Mouse (Mus musculus) erythroblast, embryonic 14.5 days (primary cell): ENCODE measurements around the gene Gon4l. TPM values are rescaled to one million over a fixed set of nuclear protein-coding genes. Genes with fewer than 3 reads are reported as not detected.

Source experiments
- H3K27me3 ChIP-seq: 2 replicates; pipeline ENCODE4 v1.6.1; 2012; ENCODE audit warnings: inconsistent platforms; ENCODE audit not compliant: control insufficient read depth
- H3K36me3 ChIP-seq: 2 replicates; pipeline ENCODE4 v1.6.1; 2012; ENCODE audit warnings: mild to moderate bottlenecking, inconsistent platforms; ENCODE audit not compliant: control insufficient read depth
- H3K4me1 ChIP-seq: 2 replicates; pipeline ENCODE4 v1.6.1; 2012; ENCODE audit warnings: inconsistent platforms; ENCODE audit not compliant: control insufficient read depth
- H3K4me3 ChIP-seq: replicated peaks from 2 replicates; pipeline ENCODE3; 2012; ENCODE audit warnings: moderate library complexity, mild to moderate bottlenecking, inconsistent platforms
- H3K9me3 ChIP-seq: 2 replicates; pipeline ENCODE4 v1.6.1; 2012; ENCODE audit warnings: low read length, inconsistent platforms, mixed read lengths; ENCODE audit not compliant: control insufficient read depth
- GATA1 ChIP-seq: IDR thresholded peaks from 2 replicates; pipeline ENCODE4 v1.6.1; 2012; ENCODE audit warnings: low read length, inconsistent platforms, mixed read lengths
- TAL1 ChIP-seq: IDR thresholded peaks from 3 replicates; pipeline ENCODE4 v1.6.1; 2012; ENCODE audit warnings: low read length, inconsistent platforms, mixed read lengths
- polyA plus RNA-seq: library from polyadenylated mRNA; stranded (reverse); fragments of >175 nt; gene quantifications from 2 replicates; pipeline ENCODE4 v1.2.3, GENCODE M21; 2012

The Gon4l gene
- polyA plus RNA-seq, 1 experiment = 1.1 TPM

GRCm38 (mm10) chr3:88939071-88939470 is 104.0 kb downstream of the Gon4l start:
- Histone ChIP-seq H3K4me3 (no peak overlapping the region), H3K27me3 (no peaks in the 10 kb centered on the region), H3K9me3 (no peaks in the 10 kb centered on the region), H3K36me3 (peaks cover 76% of the 10 kb centered on the region), H3K4me1 (peaks cover 6% of the 10 kb centered on the region)
- TF ChIP-seq GATA1 = no peak
- TF ChIP-seq TAL1 = no peak

- Histone ChIP-seq H3K4me1 (peaks cover 10% of the 10 kb centered on the region), H3K36me3 (peaks cover 70% of the 10 kb centered on the region), H3K9me3 (no peaks in the 10 kb centered on the region), H3K27me3 (no peaks in the 10 kb centered on the region), H3K4me3 (no peak overlapping the region)
- TF ChIP-seq GATA1 = no peak
- no peak for TF ChIP-seq TAL1
Measured at GRCm38 (mm10) chr3:88939749-88940148, 104.7 kb downstream of the Gon4l start.

GRCm38 (mm10) chr3:88942316-88942880 is 107.4 kb downstream of the Gon4l start:
- no peak overlapping the region for H3K4me3 ChIP-seq
- no peaks in the 10 kb centered on the region for H3K9me3 ChIP-seq
- no peak for TF ChIP-seq TAL1
- TF ChIP-seq GATA1 = no peak
- H3K36me3 ChIP-seq = peaks cover 47% of the 10 kb centered on the region
- peaks cover 21% of the 10 kb centered on the region for H3K4me1 ChIP-seq
- H3K27me3 ChIP-seq = no peaks in the 10 kb centered on the region

- Histone ChIP-seq H3K36me3 (peaks cover 32% of the 10 kb centered on the region), H3K4me3 (no peak overlapping the region), H3K4me1 (peaks cover 36% of the 10 kb centered on the region), H3K27me3 (no peaks in the 10 kb centered on the region), H3K9me3 (no peaks in the 10 kb centered on the region)
- TF ChIP-seq TAL1 = no peak
- no peak for TF ChIP-seq GATA1
Measured at GRCm38 (mm10) chr3:88944109-88944508, 109.1 kb downstream of the Gon4l start.

GRCm38 (mm10) chr3:88949786-88950575 is 115.0 kb downstream of the Gon4l start:
- H3K4me1 ChIP-seq = peaks cover 53% of the 10 kb centered on the region

GRCm38 (mm10) chr3:88950576-88951326 is 115.7 kb downstream of the Gon4l start, which contains the start of the genes Ash1l and Dap3:
Gene Ash1l, plus strand, starts transcription at chr3:88950622.
Gene Dap3, minus strand, starts transcription at chr3:88951181.
- TF ChIP-seq TAL1 (no peak), GATA1 (no peak)
- Histone ChIP-seq H3K36me3 (peaks cover 11% of the 10 kb centered on the region), H3K9me3 (no peaks in the 10 kb centered on the region), H3K4me1 (peaks cover 54% of the 10 kb centered on the region), H3K4me3 (peak within 1 kb of the TSS; percentile 99), H3K27me3 (no peaks in the 10 kb centered on the region)

More at GRCm38 (mm10) chr3:88949786-88950575, 115.0 kb downstream of the Gon4l start:
- TF ChIP-seq GATA1 (no peak), TAL1 (no peak)
- Histone ChIP-seq H3K9me3 (no peaks in the 10 kb centered on the region), H3K4me3 (peak overlapping the region; percentile 99), H3K27me3 (no peaks in the 10 kb centered on the region), H3K36me3 (peaks cover 11% of the 10 kb centered on the region)

- peaks cover 56% of the 10 kb centered on the region for H3K4me1 ChIP-seq
- no peaks in the 10 kb centered on the region for H3K9me3 ChIP-seq
- H3K36me3 ChIP-seq = peaks cover 13% of the 10 kb centered on the region
- TF ChIP-seq GATA1 (no peak), TAL1 (no peak)
- H3K27me3 ChIP-seq = no peaks in the 10 kb centered on the region
- peak overlapping the region; percentile 99 for H3K4me3 ChIP-seq
Measured at GRCm38 (mm10) chr3:88951327-88951800, 116.3 kb downstream of the Gon4l start.

GRCm38 (mm10) chr3:88953246-88953645 is 118.2 kb downstream of the Gon4l start:
- no peak for TF ChIP-seq GATA1
- no peak for TF ChIP-seq TAL1
- H3K4me3 ChIP-seq = no peak overlapping the region
- H3K4me1 ChIP-seq = peaks cover 56% of the 10 kb centered on the region

GRCm38 (mm10) chr3:88953736-88954135 is 118.7 kb downstream of the Gon4l start:
- Histone ChIP-seq H3K36me3 (peaks cover 13% of the 10 kb centered on the region), H3K9me3 (no peaks in the 10 kb centered on the region), H3K4me3 (peak overlapping the region; percentile 22), H3K27me3 (no peaks in the 10 kb centered on the region), H3K4me1 (peaks cover 51% of the 10 kb centered on the region)
- TF ChIP-seq GATA1 = no peak
- TF ChIP-seq TAL1 = no peak

More at GRCm38 (mm10) chr3:88953246-88953645, 118.2 kb downstream of the Gon4l start:
- H3K9me3 ChIP-seq = no peaks in the 10 kb centered on the region
- peaks cover 13% of the 10 kb centered on the region for H3K36me3 ChIP-seq
- no peaks in the 10 kb centered on the region for H3K27me3 ChIP-seq

Other genes with a start within 250 kb of the Gon4l start
- gene Arhgef2, start 229.3 kb upstream of the Gon4l start, polyA plus RNA-seq = 0.13 and 0.87 TPM in 2 replicates
- not detected in 2 replicates for gene Rxfp4, start 182.1 kb upstream of the Gon4l start, polyA plus RNA-seq
- 0.32 and 0.37 TPM in 2 replicates for gene Khdc4, start 149.4 kb upstream of the Gon4l start, polyA plus RNA-seq
- 3.6 and 4.6 TPM in 2 replicates for gene Rit1, start 118.4 kb upstream of the Gon4l start, polyA plus RNA-seq
- 0.02 TPM in 1 of 2 replicates, not detected in the other for gene Syt11, start 60.1 kb upstream of the Gon4l start, polyA plus RNA-seq
- 0.23 and 0.27 TPM in 2 replicates for gene Msto1, start 78.8 kb downstream of the Gon4l start, polyA plus RNA-seq
- gene Ash1l, start 115.4 kb downstream of the Gon4l start, polyA plus RNA-seq = 0.23 and 0.25 TPM in 2 replicates
- gene Dap3, start 116.0 kb downstream of the Gon4l start, polyA plus RNA-seq = 9.4 and 17.0 TPM in 2 replicates